Mouse (Mus musculus) kidney, embryonic 16.5 days (tissue): ENCODE results near the gene Dctn1. TPM values are rescaled to one million over a fixed set of nuclear protein-coding genes. Genes with fewer than 3 reads are reported as not detected.

ENCODE experiments used
- ATAC-seq: fragments of 200-750 bp; cut with Nextera tagmentation; 2 replicates; pipeline ENCODE4 v1.8.0; 2017; ENCODE audit warnings: moderate TSS enrichment; ENCODE audit not compliant: low FRiP score, low TSS enrichment
- H3K27ac ChIP-seq: fragments of 300-500 bp; sonication (generic); 2 replicates; pipeline ENCODE4 v1.5.1; 2014; ENCODE audit warnings: low read length
- H3K27me3 ChIP-seq: fragments of 300-500 bp; sonication (generic); 2 replicates; pipeline ENCODE4 v1.6.1; 2014; ENCODE audit warnings: low read length, control low read depth, mixed read lengths; ENCODE audit not compliant: insufficient read depth
- H3K36me3 ChIP-seq: fragments of 300-500 bp; sonication (generic); 2 replicates; pipeline ENCODE4 v1.6.1; 2014; ENCODE audit warnings: low read length, control low read depth, mixed read lengths; ENCODE audit not compliant: insufficient read depth
- H3K4me1 ChIP-seq: fragments of 300-500 bp; sonication (generic); 2 replicates; pipeline ENCODE4 v1.6.1; 2014; ENCODE audit warnings: low read length, control low read depth, mixed read lengths; ENCODE audit not compliant: insufficient read depth
- H3K4me2 ChIP-seq: fragments of 300-500 bp; sonication (generic); replicated peaks from 2 replicates; pipeline ENCODE4 v1.6.1; 2014; ENCODE audit warnings: low read depth, low read length
- H3K4me3 ChIP-seq: fragments of 300-500 bp; sonication (generic); 2 replicates; pipeline ENCODE4 v1.5.1; 2014; ENCODE audit warnings: mild to moderate bottlenecking, low read length
- H3K9ac ChIP-seq: fragments of 300-500 bp; sonication (generic); replicated peaks from 2 replicates; pipeline ENCODE4 v1.6.1; 2014; ENCODE audit warnings: low read length
- H3K9me3 ChIP-seq: fragments of 300-500 bp; sonication (generic); 2 replicates; pipeline ENCODE4 v1.6.1; 2016; ENCODE audit warnings: low read length, control low read depth
- WGBS: fragments of 180-500 bp; shearing (Covaris S2); extraction: QIAGEN DNeasy Blood & Tissue Kit; methylation state at CpG from one replicate; pipeline ENCODE4 v1.1.7; 2014; 5-methylcytosine and 5-hydroxymethylcytosine counted together
- polyA plus RNA-seq: library from polyadenylated mRNA; unstranded; fragments of >200 nt; fragmentation: Nextera tagmentation; extraction: Ambion mirVana; gene quantifications from 2 replicates; pipeline ENCODE4 v1.2.1, GENCODE M21; 2015

The Dctn1 gene
- polyA plus RNA-seq, 1 experiment from 2014 or later: 101 TPM

- Histone ChIP-seq H3K4me3 (no peak overlapping the region), H3K4me1 (peaks cover 9% of the 10 kb centered on the region; the same call in 1 of the 2 replicates), H3K4me2 (no peak overlapping the region), H3K9ac (no peak overlapping the region), H3K27me3 (no peaks in the 10 kb centered on the region), H3K9me3 (no peaks in the 10 kb centered on the region), H3K36me3 (no peaks in the 10 kb centered on the region), H3K27ac (0 out of 2 replicates have a peak overlapping the region, but pooled peaks have one; percentile 0)
- no peak for ATAC-seq
- WGBS: 25% methylated on average over 10 of the region's 10 CpGs
Measured at GRCm38 (mm10) chr6:83244422-83245061, 78.8 kb downstream of the Dctn1 start.

GRCm38 (mm10) chr6:83245134-83245533 is 79.4 kb downstream of the Dctn1 start:
- Histone ChIP-seq H3K36me3 (no peaks in the 10 kb centered on the region), H3K4me1 (peaks cover 7% of the 10 kb centered on the region; the same call in 1 of the 2 replicates), H3K27ac (no peak overlapping the region), H3K9me3 (no peaks in the 10 kb centered on the region), H3K4me2 (no peak overlapping the region), H3K4me3 (no peak overlapping the region), H3K9ac (no peak overlapping the region), H3K27me3 (no peaks in the 10 kb centered on the region)
- no peak for ATAC-seq
- 70% methylated on average over 6 of the region's 6 CpGs for WGBS

DNA sequence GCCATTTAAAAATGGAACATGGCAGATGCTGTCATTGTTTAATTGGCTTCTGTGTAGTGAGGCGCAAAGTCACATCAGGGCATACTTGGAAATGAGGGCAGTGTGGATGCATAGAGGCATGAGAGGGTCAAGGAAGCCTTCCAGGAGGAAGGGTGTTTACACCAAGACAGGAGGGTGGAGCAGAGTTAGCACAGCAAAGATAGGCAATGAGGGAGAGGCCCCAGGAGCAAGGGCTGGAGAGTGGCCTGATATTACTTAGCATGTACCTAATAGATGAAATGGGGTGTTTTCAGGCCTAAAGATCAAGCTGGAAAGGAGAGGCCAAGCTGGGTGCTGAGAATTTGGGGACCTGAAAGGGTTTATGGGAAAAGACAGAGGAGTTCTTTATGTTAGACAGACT is 80.3 kb downstream of the Dctn1 start:
- H3K27ac ChIP-seq: no peak overlapping the region
- no peaks in the 10 kb centered on the region for H3K9me3 ChIP-seq
- no peak overlapping the region for H3K9ac ChIP-seq
- no peak for ATAC-seq
- no peak overlapping the region for H3K4me3 ChIP-seq
- H3K4me1 ChIP-seq: peaks cover 7% of the 10 kb centered on the region; the same call in 1 of the 2 replicates
- no peaks in the 10 kb centered on the region for H3K36me3 ChIP-seq
- H3K4me2 ChIP-seq: no peak overlapping the region
- WGBS: 94% methylated on average over 1 of the region's 1 CpGs
- H3K27me3 ChIP-seq: no peaks in the 10 kb centered on the region

DNA sequence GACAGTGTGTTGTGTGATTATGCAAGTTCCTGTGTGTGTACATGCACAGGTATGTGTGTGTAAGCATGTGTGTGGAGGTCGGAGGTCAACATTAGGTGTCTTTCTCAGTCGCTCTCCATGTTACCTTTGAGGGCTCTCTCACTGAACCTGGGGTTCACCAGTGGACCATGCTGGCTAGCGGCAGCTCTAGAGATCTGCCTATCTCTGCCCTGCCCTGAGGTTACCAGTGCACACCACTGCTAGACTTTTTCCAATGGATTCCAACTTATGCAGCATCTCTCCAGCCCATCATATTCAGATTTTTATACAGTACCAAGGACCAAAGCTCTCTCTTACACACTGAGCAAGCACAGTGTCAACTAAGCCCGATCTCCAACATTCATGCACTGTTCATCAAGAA is 81.0 kb downstream of the Dctn1 start:
- H3K4me3 ChIP-seq: no peak overlapping the region
- no peak for ATAC-seq
- WGBS: 93% methylated on average over 4 of the region's 4 CpGs
- peaks cover 7% of the 10 kb centered on the region; the same call in 1 of the 2 replicates for H3K4me1 ChIP-seq
- H3K9me3 ChIP-seq: no peaks in the 10 kb centered on the region
- no peak overlapping the region for H3K4me2 ChIP-seq
- no peak overlapping the region for H3K27ac ChIP-seq
- no peaks in the 10 kb centered on the region for H3K36me3 ChIP-seq
- no peak overlapping the region for H3K9ac ChIP-seq
- no peaks in the 10 kb centered on the region for H3K27me3 ChIP-seq

- H3K4me2 ChIP-seq: no peak overlapping the region
- 92% methylated on average over 2 of the region's 2 CpGs for WGBS
Measured at GRCm38 (mm10) chr6:83247153-83247552, 81.4 kb downstream of the Dctn1 start.

More at GRCm38 (mm10) chr6:83247153-83247552, 81.4 kb downstream of the Dctn1 start:
- no peaks in the 10 kb centered on the region for H3K9me3 ChIP-seq
- H3K36me3 ChIP-seq: no peaks in the 10 kb centered on the region
- H3K4me1 ChIP-seq: peaks cover 7% of the 10 kb centered on the region; the same call in 1 of the 2 replicates
- no peak overlapping the region for H3K9ac ChIP-seq
- no peak overlapping the region for H3K27ac ChIP-seq
- no peak for ATAC-seq
- no peak overlapping the region for H3K4me3 ChIP-seq
- H3K27me3 ChIP-seq: no peaks in the 10 kb centered on the region

Other genes with a start within 250 kb of the Dctn1 start
- gene Sema4f, start 226.2 kb upstream of the Dctn1 start, polyA plus RNA-seq: 1.1 and 1.6 TPM in 2 replicates
- gene M1ap, start 219.0 kb upstream of the Dctn1 start, polyA plus RNA-seq: 0.29 and 0.69 TPM in 2 replicates
- gene Dok1, start 132.4 kb upstream of the Dctn1 start, polyA plus RNA-seq: 14.5 and 14.8 TPM in 2 replicates
- 24.4 and 26.1 TPM in 2 replicates for gene Loxl3, start 131.7 kb upstream of the Dctn1 start, polyA plus RNA-seq
- gene Aup1, start 111.4 kb upstream of the Dctn1 start, polyA plus RNA-seq: 244 and 260 TPM in 2 replicates
- 91.9 and 94.3 TPM in 2 replicates for gene Htra2, start 110.6 kb upstream of the Dctn1 start, polyA plus RNA-seq
- 5.0 and 5.2 TPM in 2 replicates for gene Dqx1, start 108.1 kb upstream of the Dctn1 start, polyA plus RNA-seq
- gene Tlx2, start 95.6 kb upstream of the Dctn1 start, polyA plus RNA-seq: 0.49 and 0.73 TPM in 2 replicates
- gene Pcgf1, start 88.1 kb upstream of the Dctn1 start, polyA plus RNA-seq: 43.1 and 44.5 TPM in 2 replicates
- 8.6 TPM in 2 replicates for gene Lbx2, start 79.6 kb upstream of the Dctn1 start, polyA plus RNA-seq
- 3.5 and 3.9 TPM in 2 replicates for gene Ccdc142, start 64.3 kb upstream of the Dctn1 start, polyA plus RNA-seq
- gene Gm42688, start 64.3 kb upstream of the Dctn1 start, polyA plus RNA-seq: 2.8 and 3.3 TPM in 2 replicates
- 131 and 143 TPM in 2 replicates for gene Mrpl53, start 56.9 kb upstream of the Dctn1 start, polyA plus RNA-seq
- 10.6 and 34.9 TPM in 2 replicates for gene Mogs, start 50.4 kb upstream of the Dctn1 start, polyA plus RNA-seq
- gene Wbp1, start 44.4 kb upstream of the Dctn1 start, polyA plus RNA-seq: 159 and 160 TPM in 2 replicates
- 14.2 TPM in 2 replicates for gene Ino80b, start 40.5 kb upstream of the Dctn1 start, polyA plus RNA-seq
- 43.0 and 43.9 TPM in 2 replicates for gene Rtkn, start 30.5 kb upstream of the Dctn1 start, polyA plus RNA-seq
- 7.7 and 8.0 TPM in 2 replicates for gene Wdr54, start 9.5 kb upstream of the Dctn1 start, polyA plus RNA-seq
- 2.6 and 2.8 TPM in 2 replicates for gene 1700003E16Rik, start 9.5 kb upstream of the Dctn1 start, polyA plus RNA-seq
- gene Slc4a5, start 53.9 kb downstream of the Dctn1 start, polyA plus RNA-seq: 0.72 and 0.91 TPM in 2 replicates
- 38.5 and 40.5 TPM in 2 replicates for gene Mthfd2, start 160.0 kb downstream of the Dctn1 start, polyA plus RNA-seq
- 70.0 and 73.8 TPM in 2 replicates for gene Mob1a, start 160.1 kb downstream of the Dctn1 start, polyA plus RNA-seq
- gene Bola3, start 183.2 kb downstream of the Dctn1 start, polyA plus RNA-seq: 136 and 142 TPM in 2 replicates